Mouse (Mus musculus): ENCODE measurements at regions not wholly inside any gene's neighbourhood (a gene's known extent, or its start where the extent isn't known, plus 50 kb on each side); places are given as distances from the start of the nearest gene placed in this dataset.

DNA sequence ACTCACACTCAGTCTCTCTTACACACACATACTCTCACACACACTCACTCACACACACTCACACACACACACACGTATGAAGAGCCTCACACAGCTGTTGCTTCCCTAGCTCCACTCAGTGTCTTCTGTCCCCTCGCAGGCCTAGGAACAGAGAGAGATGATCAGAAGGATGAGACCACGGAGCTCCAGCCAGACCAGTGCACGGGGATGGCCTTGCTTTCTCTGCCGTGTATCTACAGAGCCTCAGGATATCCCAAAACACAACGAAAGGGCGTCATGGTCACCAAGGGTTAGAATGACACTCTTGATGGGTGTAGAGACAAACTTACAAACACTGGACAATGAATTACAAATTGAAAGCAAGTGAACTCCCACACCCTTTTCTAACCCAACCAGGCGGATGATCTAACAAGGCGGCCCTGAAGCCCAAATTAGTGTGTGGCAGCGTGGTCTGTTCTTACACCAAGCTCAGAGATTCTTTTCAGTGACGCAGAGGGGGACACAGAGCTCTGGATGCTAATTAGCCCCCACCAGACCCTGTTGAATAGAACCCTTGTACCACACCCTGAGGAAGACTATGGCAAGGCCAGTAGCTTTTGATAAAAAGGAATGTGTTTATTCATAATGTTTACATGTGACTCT lies 83.0 kb downstream of the Gm11011 start:
- H3K4me1 ChIP-seq (replicated peaks; ENCODE audit: control insufficient read depth in 2 of 2, insufficient read depth in 2 of 2, low read length in 1 of 2) = no peaks in the 10 kb centered on the region
- no peak overlapping the region for H3K4me2 ChIP-seq (ENCODE audit: low read depth)
- 69% methylated on average over 11 of the region's 11 CpGs for WGBS (ENCODE audit: insufficient replicate concordance)
- H3K36me3 ChIP-seq (replicated peaks; ENCODE audit: control insufficient read depth, insufficient read depth, low read depth) = no peaks in the 10 kb centered on the region
- TF ChIP-seq EP300 (IDR thresholded peaks at IDR 0.05; ENCODE audit: low read depth) = no peak
- TF ChIP-seq CTCF (IDR thresholded peaks at IDR 0.05; ENCODE audit: low read depth) = no peak
- no peak for DNase-seq (ENCODE audit: low read depth in 3 of 3, low spot score in 3 of 3)
- no peaks in the 10 kb centered on the region for H3K27me3 ChIP-seq (ENCODE audit: control insufficient read depth, insufficient read depth, low read length)
- no peak overlapping the region for H3K27ac ChIP-seq
- H3K9me3 ChIP-seq (ENCODE audit: control insufficient read depth, low read length) = no peaks in the 10 kb centered on the region
- ATAC-seq (ENCODE audit: insufficient read depth) = no peak
- H3K9ac ChIP-seq (replicated peaks) = no peak overlapping the region
- no peak overlapping the region for H3K4me3 ChIP-seq (ENCODE audit: insufficient read depth in 1 of 2, low read depth in 2 of 2, low read length in 2 of 2)

GRCm38 (mm10) chr2:169503598-169503958 lies 84.0 kb downstream of the Gm11011 start:
- no peak overlapping the region for H3K4me2 ChIP-seq (ENCODE audit: low read depth)
- no peak overlapping the region for H3K27ac ChIP-seq
- DNase-seq (ENCODE audit: low read depth in 3 of 3, low spot score in 3 of 3) = no peak
- no peaks in the 10 kb centered on the region for H3K4me1 ChIP-seq (replicated peaks; ENCODE audit: control insufficient read depth in 2 of 2, insufficient read depth in 2 of 2, low read length in 1 of 2)
- H3K36me3 ChIP-seq (replicated peaks; ENCODE audit: control insufficient read depth, insufficient read depth, low read depth) = no peaks in the 10 kb centered on the region
- no peak overlapping the region for H3K4me3 ChIP-seq (ENCODE audit: insufficient read depth in 1 of 2, low read depth in 2 of 2, low read length in 2 of 2)
- no peak overlapping the region for H3K9ac ChIP-seq (replicated peaks)
- H3K9me3 ChIP-seq (ENCODE audit: control insufficient read depth, low read length) = no peaks in the 10 kb centered on the region
- TF ChIP-seq CTCF (IDR thresholded peaks at IDR 0.05; ENCODE audit: low read depth) (no peak), EP300 (IDR thresholded peaks at IDR 0.05; ENCODE audit: low read depth) (no peak)
- ATAC-seq (ENCODE audit: insufficient read depth) = no peak
- no peaks in the 10 kb centered on the region for H3K27me3 ChIP-seq (ENCODE audit: control insufficient read depth, insufficient read depth, low read length)
- WGBS (ENCODE audit: insufficient replicate concordance) = 68% methylated on average over 6 of the region's 6 CpGs

DNA sequence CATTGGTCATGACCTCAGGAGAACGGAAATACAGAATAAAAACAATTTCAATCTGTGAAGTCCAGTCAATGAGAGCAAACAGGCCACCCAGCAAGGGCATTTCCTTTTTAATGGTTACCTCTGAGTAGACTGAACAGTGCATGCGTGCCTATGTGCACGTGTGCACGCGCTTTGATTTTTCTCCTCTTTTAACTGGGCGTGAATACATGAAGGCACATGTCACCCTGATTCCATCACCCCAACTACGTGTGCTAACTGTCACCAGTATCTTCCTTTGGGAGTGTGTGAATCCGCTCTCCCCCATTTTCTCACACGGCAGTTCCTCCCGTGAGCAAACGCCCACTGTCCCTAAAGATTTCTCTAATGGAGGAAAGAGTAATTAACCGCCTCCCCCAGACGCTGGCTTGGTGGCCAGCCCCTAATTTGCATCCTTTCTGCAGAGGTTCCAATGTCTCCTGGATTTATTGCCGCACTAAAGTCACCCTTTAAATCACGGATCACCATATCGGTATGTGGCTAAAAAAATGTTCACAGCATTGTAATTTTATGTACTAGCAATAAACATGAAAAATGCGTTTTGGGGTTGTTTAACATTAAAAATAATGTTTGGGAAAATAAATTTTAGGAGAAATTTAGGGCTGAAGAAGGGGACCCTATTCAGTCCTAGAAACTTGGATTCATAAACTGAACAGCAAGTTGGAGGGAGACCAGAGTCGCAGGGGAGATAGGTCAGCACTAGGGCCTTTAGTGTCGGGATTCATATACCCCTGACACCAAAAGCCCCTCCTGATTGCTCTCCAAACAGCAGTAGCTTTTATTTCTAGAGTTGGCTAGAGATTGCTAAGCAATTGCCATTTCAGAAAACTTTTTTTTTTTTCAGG lies 84.6 kb downstream of the Gm11011 start:
- no peaks in the 10 kb centered on the region for H3K4me1 ChIP-seq (replicated peaks; ENCODE audit: control insufficient read depth in 2 of 2, insufficient read depth in 2 of 2, low read length in 1 of 2)
- no peak overlapping the region for H3K4me3 ChIP-seq (ENCODE audit: insufficient read depth in 1 of 2, low read depth in 2 of 2, low read length in 2 of 2)
- no peak overlapping the region for H3K4me2 ChIP-seq (ENCODE audit: low read depth)
- no peak for DNase-seq (ENCODE audit: low read depth in 3 of 3, low spot score in 3 of 3)
- ATAC-seq (ENCODE audit: insufficient read depth) = no peak
- TF ChIP-seq CTCF (IDR thresholded peaks at IDR 0.05; ENCODE audit: low read depth) = no peak
- TF ChIP-seq EP300 (IDR thresholded peaks at IDR 0.05; ENCODE audit: low read depth) = no peak
- no peaks in the 10 kb centered on the region for H3K27me3 ChIP-seq (ENCODE audit: control insufficient read depth, insufficient read depth, low read length)
- H3K27ac ChIP-seq = no peak overlapping the region
- H3K9me3 ChIP-seq (ENCODE audit: control insufficient read depth, low read length) = no peaks in the 10 kb centered on the region
- H3K36me3 ChIP-seq (replicated peaks; ENCODE audit: control insufficient read depth, insufficient read depth, low read depth) = no peaks in the 10 kb centered on the region
- 75% methylated on average over 19 of the region's 19 CpGs for WGBS (ENCODE audit: insufficient replicate concordance)
- H3K9ac ChIP-seq (replicated peaks) = no peak overlapping the region

DNA sequence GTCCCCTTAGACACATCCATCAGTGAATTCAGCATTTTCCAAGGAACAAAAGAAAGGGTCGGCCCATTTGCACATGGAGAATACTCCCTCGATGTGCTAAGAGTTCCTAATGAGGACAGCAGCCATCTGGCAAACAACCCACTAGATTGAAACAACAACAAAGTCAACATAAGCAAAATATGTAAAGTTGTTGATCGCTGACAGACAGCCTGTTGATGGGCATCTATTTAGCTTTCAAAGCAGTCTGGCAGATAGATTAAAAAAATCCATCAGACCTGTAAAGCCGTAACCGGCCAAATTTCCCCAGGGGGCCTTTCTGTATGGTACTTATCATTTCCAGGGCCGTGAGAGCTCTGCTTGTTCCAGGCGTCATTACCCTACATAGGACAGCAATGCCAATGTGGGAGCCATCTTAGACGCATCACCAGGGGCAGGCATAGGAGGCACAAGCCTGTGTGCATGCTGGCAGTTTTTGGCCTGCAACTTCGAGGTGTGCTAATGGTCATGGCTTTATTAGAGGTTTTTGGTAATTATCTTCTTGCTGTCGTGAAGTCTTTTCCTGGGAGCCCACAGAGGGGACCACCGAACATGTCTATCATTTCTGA lies 85.7 kb downstream of the Gm11011 start:
- no peak overlapping the region for H3K9ac ChIP-seq (replicated peaks)
- H3K27ac ChIP-seq = no peak overlapping the region
- H3K9me3 ChIP-seq (ENCODE audit: control insufficient read depth, low read length) = no peaks in the 10 kb centered on the region
- H3K36me3 ChIP-seq (replicated peaks; ENCODE audit: control insufficient read depth, insufficient read depth, low read depth) = no peaks in the 10 kb centered on the region
- H3K4me3 ChIP-seq (ENCODE audit: insufficient read depth in 1 of 2, low read depth in 2 of 2, low read length in 2 of 2) = no peak overlapping the region
- ATAC-seq (ENCODE audit: insufficient read depth) (no peak), DNase-seq (ENCODE audit: low read depth in 3 of 3, low spot score in 3 of 3) (no peak)
- WGBS (ENCODE audit: insufficient replicate concordance) = 67% methylated on average over 11 of the region's 11 CpGs
- H3K4me2 ChIP-seq (ENCODE audit: low read depth) = no peak overlapping the region
- H3K4me1 ChIP-seq (replicated peaks; ENCODE audit: control insufficient read depth in 2 of 2, insufficient read depth in 2 of 2, low read length in 1 of 2) = no peaks in the 10 kb centered on the region
- TF ChIP-seq EP300 (IDR thresholded peaks at IDR 0.05; ENCODE audit: low read depth) = no peak
- no peak for TF ChIP-seq CTCF (IDR thresholded peaks at IDR 0.05; ENCODE audit: low read depth)
- no peaks in the 10 kb centered on the region for H3K27me3 ChIP-seq (ENCODE audit: control insufficient read depth, insufficient read depth, low read length)

DNA sequence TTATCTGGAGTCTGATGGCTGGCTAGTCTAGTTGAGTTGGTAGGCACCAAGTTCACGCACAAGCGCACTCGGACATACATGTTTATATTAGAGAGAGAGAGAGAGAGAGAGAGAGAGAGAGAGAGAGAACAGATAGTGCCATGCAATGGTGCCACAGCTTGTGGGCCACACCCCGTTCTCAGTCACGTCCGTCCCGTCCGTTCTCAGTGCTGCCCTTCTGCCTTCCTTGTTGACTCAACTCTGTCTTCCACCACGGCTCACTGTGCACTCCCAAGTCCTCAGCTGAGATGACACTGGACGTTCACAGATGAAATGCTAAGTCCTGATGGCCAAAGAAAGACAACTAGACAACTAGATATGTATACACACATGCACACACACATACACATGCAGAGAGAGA lies 92.2 kb downstream of the Gm11011 start:
- Histone ChIP-seq H3K27me3 (ENCODE audit: control insufficient read depth, insufficient read depth, low read length) (no peaks in the 10 kb centered on the region), H3K9ac (replicated peaks) (no peak overlapping the region), H3K4me1 (replicated peaks; ENCODE audit: control insufficient read depth in 2 of 2, insufficient read depth in 2 of 2, low read length in 1 of 2) (peaks cover 0 to 6% of the 10 kb centered on the region in 2 experiments; a peak in 1 of 4 replicates), H3K4me2 (ENCODE audit: low read depth) (no peak overlapping the region), H3K27ac (no peak overlapping the region), H3K36me3 (replicated peaks; ENCODE audit: control insufficient read depth, insufficient read depth, low read depth) (no peaks in the 10 kb centered on the region), H3K9me3 (ENCODE audit: control insufficient read depth, low read length) (no peaks in the 10 kb centered on the region), H3K4me3 (ENCODE audit: insufficient read depth in 1 of 2, low read depth in 2 of 2, low read length in 2 of 2) (no peak overlapping the region)
- TF ChIP-seq EP300 (IDR thresholded peaks at IDR 0.05; ENCODE audit: low read depth) = no peak
- no peak for TF ChIP-seq CTCF (IDR thresholded peaks at IDR 0.05; ENCODE audit: low read depth)
- no peak for DNase-seq (ENCODE audit: low read depth in 3 of 3, low spot score in 3 of 3)
- WGBS (ENCODE audit: insufficient replicate concordance) = 65% methylated on average over 10 of the region's 10 CpGs
- no peak for ATAC-seq (ENCODE audit: insufficient read depth)
